Mouse (Mus musculus) T-helper 2 cell (primary cell): ENCODE results near the gene Tbc1d13.

Experiments
- in situ Hi-C: fragments of 300-600 bp; cut with MboI, MseI; formaldehyde crosslinking; loops from one replicate; pipeline ENCODE4 v1.15.1; 2025; ENCODE audit warnings: high pct_unique_total_duplicates

The Tbc1d13 gene

GRCm38 (mm10) chr2:30177700-30178675 lies 44.4 kb downstream of the Tbc1d13 start, which contains the start of gene Spout1:
Spout1 (minus strand) TSS chr2:30178459.
- in situ Hi-C loops, result loop anchor here (5.0 kb wide), 1 partner anchor 89 kb away; the partner anchor contains the start of gene Phyhd1

GRCm38 (mm10) chr2:30178711-30179110 lies 45.2 kb downstream of the Tbc1d13 start:
- in situ Hi-C loops, result loop anchor here (5.0 kb wide), 1 partner anchor 89 kb away; the partner anchor contains the start of gene Phyhd1

GRCm38 (mm10) chr2:30182424-30182823 lies 48.9 kb downstream of the Tbc1d13 start:
- in situ Hi-C loops, result no loop called here

- in situ Hi-C loops, result no loop called here
These were observed 50.2 kb downstream of the Tbc1d13 start for GRCm38 (mm10) chr2:30183721-30184120.

GRCm38 (mm10) chr2:30185276-30185675 lies 51.7 kb downstream of the Tbc1d13 start:
- in situ Hi-C loops, result loop anchor here (5.0 kb wide), 1 partner anchor 42 kb away; no protein-coding TSS in a partner anchor

- in situ Hi-C loops, result loop anchor here (5.0 kb wide), 1 partner anchor 42 kb away; no protein-coding TSS in a partner anchor
These were observed 52.1 kb downstream of the Tbc1d13 start for GRCm38 (mm10) chr2:30185681-30186080.

- in situ Hi-C loops, result no loop called here
These were observed 58.4 kb downstream of the Tbc1d13 start for GRCm38 (mm10) chr2:30191790-30192580.

- in situ Hi-C loops, result no loop called here
These were observed 61.1 kb downstream of the Tbc1d13 start for GRCm38 (mm10) chr2:30194656-30195055.

GRCm38 (mm10) chr2:30198021-30198420 lies 64.5 kb downstream of the Tbc1d13 start:
- in situ Hi-C loops, result no loop called here

GRCm38 (mm10) chr2:30199984-30200383 lies 66.4 kb downstream of the Tbc1d13 start:
- in situ Hi-C loops, result no loop called here

- in situ Hi-C loops, result no loop called here
These were observed 66.9 kb downstream of the Tbc1d13 start for GRCm38 (mm10) chr2:30200388-30200925.
